Mouse (Mus musculus) retina, postnatal 7 days (tissue): ENCODE results near the gene Atrip.

Source experiments
- DNase-seq: peaks from one replicate; pipeline ENCODE4 v3.0.0-alpha.2; 2012; ENCODE audit warnings: low read depth, low spot score

Atrip gene

DNA sequence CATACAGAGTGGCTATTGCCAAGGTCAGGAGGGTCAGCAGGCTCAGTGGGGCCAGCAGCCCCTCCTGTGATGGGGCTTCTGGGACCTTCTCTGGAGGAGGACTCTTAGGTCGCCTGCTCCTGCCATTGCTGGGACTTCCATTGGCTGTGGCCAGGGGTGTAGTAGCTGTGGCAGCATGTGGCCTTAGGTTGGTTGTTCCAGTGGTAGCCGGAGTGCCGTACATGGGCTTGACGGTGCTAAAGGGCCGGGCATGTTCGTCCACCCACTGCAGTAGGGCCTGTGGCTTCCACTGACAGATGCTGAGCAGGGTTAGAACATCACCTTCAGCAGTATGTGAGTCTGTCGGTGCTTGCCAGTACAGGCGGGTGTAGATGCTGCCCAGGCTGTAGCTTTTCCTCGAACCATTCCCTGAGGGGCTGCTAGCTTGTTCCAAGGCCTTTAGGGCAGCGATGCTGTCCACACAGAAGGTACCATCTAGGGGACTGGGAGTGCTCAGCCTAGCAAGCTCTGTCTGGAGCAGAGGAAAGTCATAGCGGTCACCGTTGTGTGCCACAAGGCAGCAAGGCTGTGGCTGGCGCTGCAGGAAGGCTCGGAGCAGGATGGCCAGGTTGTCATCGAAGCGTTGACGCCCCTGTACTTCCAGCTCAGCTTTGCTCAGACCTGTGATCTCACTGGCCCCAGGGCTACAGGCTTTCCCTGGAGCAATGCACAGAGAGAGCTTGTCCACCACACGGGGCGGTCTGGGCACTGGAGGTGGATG lies 15.7 kb downstream of the Atrip start:
- DNase-seq: no peak

DNA sequence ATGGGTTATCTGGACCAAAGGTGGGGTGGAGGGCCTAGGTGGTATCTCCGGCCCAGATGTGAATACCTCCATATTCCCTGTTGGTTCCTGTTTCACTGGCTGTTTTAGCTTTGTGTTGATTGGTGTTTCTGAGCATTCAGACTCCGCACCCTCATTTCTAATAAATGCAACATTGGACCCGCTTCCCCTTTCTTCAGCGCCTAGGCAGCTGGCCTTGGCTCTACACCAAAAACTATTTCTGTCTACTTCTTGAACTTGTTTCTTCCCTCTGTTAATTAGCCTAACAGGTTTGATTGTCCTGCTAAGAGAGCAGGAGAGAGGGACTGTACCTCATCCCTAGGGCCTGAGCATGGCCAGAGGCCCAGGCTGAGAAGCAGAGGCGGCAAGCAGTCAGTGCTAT lies 16.4 kb downstream of the Atrip start:
- DNase-seq: no peak

DNA sequence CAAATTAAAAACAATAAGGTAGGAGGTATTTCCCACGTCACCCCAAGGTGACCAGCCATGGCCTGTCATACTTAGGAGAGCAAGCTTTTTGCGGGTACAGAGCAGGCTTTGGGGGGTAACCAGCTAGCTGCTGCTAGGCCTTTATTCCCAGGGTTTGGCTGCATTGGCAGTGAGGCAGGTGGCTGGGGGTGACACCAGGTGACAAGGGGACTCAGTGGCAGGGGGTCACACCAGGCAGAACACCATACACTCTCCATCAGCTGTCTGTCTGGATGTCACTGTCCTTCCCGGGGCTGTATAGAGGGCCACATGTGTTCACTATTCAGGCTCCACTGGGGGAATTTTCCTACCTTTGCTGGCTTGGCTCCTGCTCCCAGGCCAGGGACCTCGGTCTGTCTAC lies 17.0 kb downstream of the Atrip start:
- DNase-seq: no peak

- DNase-seq: no peak
Measured at GRCm38 (mm10) chr9:109056081-109056690, 17.7 kb downstream of the Atrip start.

DNA sequence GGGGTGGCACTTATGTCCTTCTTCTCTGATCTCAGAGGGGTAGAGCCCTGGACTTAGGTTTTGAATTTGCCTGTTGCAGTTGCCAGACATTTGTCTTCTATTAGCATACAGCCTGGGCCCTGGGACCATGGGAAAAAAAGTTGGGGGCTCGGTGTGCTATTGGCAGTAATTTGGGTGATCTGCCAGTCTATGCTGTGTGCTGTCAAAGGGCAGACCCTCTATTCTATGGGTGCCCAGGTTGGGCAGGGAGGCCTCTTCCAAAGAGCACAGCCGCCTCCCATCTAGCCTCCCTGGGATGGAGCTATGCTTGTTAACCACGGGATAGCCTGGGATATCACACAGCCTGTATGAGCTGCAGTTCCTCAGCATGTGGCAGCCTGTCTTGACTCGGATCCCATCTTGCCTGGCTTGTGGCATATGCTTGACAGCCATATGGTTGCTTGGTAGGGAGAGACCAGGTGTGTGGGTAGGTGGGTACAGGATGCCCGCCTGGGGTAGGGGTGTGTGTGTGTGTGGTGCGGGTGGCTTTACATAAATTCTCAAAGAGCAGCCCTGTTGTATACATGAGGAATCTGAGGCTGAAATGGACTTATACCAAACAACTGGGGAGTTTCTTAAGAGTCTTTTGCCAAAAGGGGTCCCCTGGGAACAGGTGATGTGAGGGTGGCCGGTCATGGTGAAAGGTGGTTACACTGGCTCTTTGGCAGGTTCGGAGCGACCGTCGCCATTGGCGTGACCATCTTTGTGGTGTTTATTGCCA lies 18.5 kb downstream of the Atrip start:
- no peak for DNase-seq

DNA sequence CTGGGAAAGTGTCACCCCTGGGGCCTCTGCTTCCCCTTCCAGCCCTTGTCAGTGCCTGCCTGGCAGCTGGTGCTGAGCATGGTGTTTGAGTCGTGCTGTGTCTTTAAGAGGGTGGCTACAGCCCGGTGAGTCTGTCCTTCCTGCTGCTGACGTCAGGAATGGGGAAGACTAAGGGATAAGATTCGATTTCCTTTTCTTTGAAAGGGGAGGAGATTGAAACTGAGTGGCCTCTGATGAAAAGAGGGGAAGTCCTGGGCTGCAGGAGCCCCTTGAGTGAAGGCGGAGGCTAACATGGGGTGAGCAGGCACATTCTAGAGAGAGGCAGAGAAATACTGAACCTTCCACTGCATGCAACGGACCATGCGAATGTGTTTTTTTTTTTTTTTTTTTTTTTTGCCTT lies 19.2 kb downstream of the Atrip start:
- no peak for DNase-seq

- no peak for DNase-seq
Measured at GRCm38 (mm10) chr9:109053851-109054250, 20.1 kb downstream of the Atrip start.

DNA sequence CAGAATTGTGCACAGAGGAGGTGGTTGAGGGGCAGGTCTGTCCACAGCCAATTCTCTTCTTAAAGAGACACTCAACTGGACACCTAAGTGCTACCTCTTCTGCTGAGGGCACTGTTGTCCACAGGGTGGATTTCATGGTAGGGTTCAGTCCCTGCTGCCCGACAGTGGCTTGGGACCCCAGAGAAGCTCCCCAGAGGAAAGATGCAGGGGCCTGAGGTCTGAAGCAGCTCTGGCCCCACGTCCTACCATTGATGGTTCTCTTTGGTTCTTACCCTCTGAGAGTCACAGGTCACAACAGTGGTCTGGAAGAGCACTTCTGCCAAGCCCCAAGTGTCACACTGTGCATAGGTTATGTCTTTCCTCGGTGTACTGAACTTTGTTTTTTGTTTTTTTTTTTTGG lies 20.6 kb downstream of the Atrip start:
- DNase-seq: no peak

DNA sequence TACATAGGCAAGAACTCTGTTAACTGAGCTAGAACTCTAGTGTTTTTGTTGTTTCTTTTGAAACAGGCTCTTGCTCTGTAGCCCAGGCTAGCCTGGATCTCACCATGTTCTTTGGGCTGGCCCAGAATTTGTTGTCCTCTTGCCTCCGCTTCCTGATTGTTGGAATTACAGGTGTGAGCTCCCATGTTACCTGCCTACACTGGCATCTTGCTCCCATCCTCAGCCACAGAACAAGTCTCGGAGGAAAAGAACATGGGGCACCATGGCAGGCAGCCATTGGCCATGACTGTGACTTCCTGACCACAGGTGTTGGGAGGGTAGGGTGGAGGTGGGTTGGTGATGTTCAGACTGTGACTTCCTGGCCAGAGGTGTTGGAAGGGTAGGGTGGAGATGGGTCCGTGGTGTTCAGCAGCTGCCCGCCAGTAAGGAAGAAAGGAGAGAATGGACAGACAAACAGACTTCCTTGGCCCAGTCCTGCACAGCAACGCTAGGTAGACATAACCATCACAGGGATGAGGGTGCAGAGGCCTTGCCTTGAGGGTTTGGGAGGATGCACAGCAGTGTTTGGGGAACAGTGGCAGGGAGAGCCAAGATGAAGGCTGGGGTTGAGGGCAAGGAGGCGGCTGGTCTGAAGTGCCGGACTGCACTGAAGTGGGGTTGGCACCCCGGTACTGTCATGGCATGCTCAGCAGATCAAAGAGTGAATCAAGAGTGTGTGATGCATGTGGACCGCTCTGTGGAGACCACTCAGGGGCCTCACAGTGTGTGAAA lies 21.2 kb downstream of the Atrip start:
- no peak for DNase-seq

- DNase-seq: no peak
Measured at GRCm38 (mm10) chr9:109051651-109052489, 22.1 kb downstream of the Atrip start.

DNA sequence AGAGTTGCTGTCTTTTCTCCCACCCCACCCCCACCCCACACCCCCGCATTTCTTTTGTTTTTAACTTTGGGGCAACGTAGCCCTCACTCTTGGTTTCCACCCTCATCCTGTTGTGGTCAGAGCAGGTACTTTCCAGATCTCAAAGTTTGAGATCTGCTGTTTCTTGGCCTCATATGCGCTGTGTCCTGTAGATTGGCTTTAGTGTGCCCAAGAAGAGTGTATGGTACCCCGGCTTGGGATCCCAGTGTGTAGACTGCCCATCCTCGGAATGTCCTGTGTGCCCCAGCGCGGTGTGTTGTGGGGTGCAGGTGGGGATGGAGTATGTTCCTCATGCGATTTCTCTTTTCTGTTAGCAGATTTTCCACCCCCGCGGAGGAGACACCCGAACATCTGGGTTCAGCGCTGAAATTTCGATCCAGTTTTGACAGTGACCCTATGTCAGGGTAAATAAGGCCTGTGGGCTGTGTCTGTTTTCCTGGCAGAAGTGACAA lies 22.9 kb downstream of the Atrip start:
- DNase-seq: no peak

GRCm38 (mm10) chr9:109050674-109050997 lies 23.3 kb downstream of the Atrip start:
- DNase-seq: no peak

GRCm38 (mm10) chr9:109049996-109050673 lies 23.8 kb downstream of the Atrip start:
- no peak for DNase-seq

DNA sequence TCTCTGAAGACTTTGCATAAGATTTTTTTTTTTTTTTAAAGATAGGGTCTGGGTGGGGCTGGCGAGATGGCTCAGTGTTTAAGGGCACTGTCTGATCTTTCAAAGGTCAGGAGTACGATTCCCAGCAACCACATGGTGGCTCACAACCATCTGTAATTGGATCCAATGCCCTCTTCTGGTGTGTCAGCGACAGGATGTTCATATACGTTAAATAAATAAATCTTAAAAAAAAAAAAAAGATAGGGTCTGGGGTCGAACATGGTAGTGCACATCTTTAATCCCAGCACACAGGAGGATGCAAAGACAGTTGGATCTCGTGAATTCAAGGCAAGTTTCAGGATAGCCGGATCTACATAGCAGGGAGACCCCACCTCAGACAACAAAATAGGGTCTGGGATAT lies 24.6 kb downstream of the Atrip start:
- DNase-seq: no peak

DNA sequence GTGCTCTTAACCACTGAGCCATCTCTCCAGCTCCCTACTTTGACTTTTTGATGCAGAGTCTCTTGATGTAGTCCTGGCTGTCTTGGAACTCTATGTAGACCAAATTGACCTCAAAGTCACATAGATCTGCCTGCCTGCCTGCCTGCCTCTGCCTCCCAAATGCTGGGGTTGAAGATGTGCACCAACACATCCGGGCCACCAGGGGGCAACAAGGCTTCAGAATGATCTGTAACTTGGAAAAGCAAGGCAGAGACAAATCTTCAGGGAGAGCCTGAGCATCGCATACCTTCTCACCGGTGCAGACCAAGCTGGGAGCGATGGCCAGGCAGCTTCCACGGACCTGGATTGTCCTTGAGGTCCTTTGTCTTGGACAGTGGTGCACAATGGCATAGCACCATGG lies 27.6 kb downstream of the Atrip start:
- no peak for DNase-seq

GRCm38 (mm10) chr9:109041351-109041750 lies 32.6 kb downstream of the Atrip start:
- no peak for DNase-seq

GRCm38 (mm10) chr9:109040906-109041305 lies 33.0 kb downstream of the Atrip start:
- no peak for DNase-seq

- no peak for DNase-seq
Measured at GRCm38 (mm10) chr9:109040216-109040615, 33.7 kb downstream of the Atrip start.

- no peak for DNase-seq
Measured at GRCm38 (mm10) chr9:109039681-109040080, 34.2 kb downstream of the Atrip start.

GRCm38 (mm10) chr9:109038901-109039364 lies 35.0 kb downstream of the Atrip start:
- no peak for DNase-seq
